Mouse (Mus musculus) kidney, adult 2 months (tissue): ENCODE data around the gene Slc39a10. TPM values are rescaled to one million over a fixed set of nuclear protein-coding genes. Genes with fewer than 3 reads are reported as not detected.
"Not testable (repeated sequence)": the region's sequence is repeated elsewhere in the genome, so short reads cannot be mapped to it uniquely, and the experiment has no call there.

Source experiments
- DNase-seq: peaks from one replicate; pipeline ENCODE4 v3.0.0; 2021
- H3K27ac ChIP-seq: fragments of 200-500 bp; 2 replicates; pipeline ENCODE4 v1.5.1; 2012; ENCODE audit warnings: low read depth, low read length, control low read depth, inconsistent platforms; ENCODE audit not compliant: insufficient read depth
- H3K27me3 ChIP-seq: fragments of 200-500 bp; replicated peaks from 2 replicates; pipeline ENCODE4 v1.6.1; 2012; ENCODE audit warnings: mild to moderate bottlenecking, moderate library complexity, low read length, inconsistent platforms; ENCODE audit not compliant: control insufficient read depth, insufficient read depth
- H3K36me3 ChIP-seq: fragments of 200-500 bp; 2 replicates; pipeline ENCODE4 v1.6.1; 2012; ENCODE audit warnings: mild to moderate bottlenecking, moderate library complexity, low read length, inconsistent platforms; ENCODE audit not compliant: control insufficient read depth, insufficient read depth
- H3K4me1 ChIP-seq: fragments of 200-500 bp; 2 replicates; pipeline ENCODE4 v1.6.1; 2011; ENCODE audit warnings: low read length; ENCODE audit not compliant: control insufficient read depth, insufficient read depth
- H3K4me3 ChIP-seq: fragments of 200-500 bp; 2 replicates; pipeline ENCODE4 v1.5.1; 2011; ENCODE audit warnings: mild to moderate bottlenecking, low read depth, low read length, control low read depth; ENCODE audit not compliant: insufficient read depth
- WGBS: fragments of 180-500 bp; shearing (Covaris S2); methylation state at CpG from one replicate; pipeline ENCODE4 v1.1.7; 2018; 5-methylcytosine and 5-hydroxymethylcytosine counted together
- polyA plus RNA-seq: library from polyadenylated mRNA; depleted of rRNA; stranded (reverse); fragments of >200 nt; gene quantifications from 2 replicates; pipeline ENCODE4 v1.2.3, GENCODE M21; 2012

Slc39a10 gene
- polyA plus RNA-seq, 1 experiment = 8.1 TPM

DNA sequence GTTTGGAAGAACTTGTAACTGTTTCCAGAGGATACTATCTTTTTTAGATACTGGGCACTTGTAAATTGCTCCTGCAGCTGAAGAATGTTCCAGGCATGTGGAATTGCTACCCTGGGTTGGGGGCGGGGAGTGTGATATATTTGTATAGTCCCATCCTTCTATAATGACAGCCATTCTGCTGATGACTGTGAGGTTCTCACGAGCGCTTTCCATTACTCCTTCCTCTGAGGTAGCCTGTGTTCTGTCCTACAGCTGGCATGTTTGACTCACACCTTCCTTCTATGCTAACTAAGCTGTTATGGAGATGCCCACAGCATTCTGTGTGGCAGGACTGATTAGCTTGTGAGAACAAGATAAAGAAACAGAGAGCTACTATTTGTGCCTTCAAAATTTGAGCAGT lies 128.1 kb downstream of the Slc39a10 start:
- not testable (repeated sequence) for DNase-seq, H3K27me3 ChIP-seq, H3K4me3 ChIP-seq, H3K4me1 ChIP-seq, H3K36me3 ChIP-seq, H3K27ac ChIP-seq
- 79% methylated on average over 3 of the region's 3 CpGs for WGBS
